Mouse (Mus musculus) cerebral cortex, adult 2 months (tissue): Measurements from ENCODE around the gene Klhdc7a.

Experiments used
- WGBS: fragments of 180-500 bp; shearing (Covaris S2); methylation state at CpG from one replicate; pipeline ENCODE4 v1.1.7; 2018; 5-methylcytosine and 5-hydroxymethylcytosine counted together

The Klhdc7a gene

GRCm38 (mm10) chr4:139967922-139968321 lies at the start of gene Klhdc7a:
TSS of gene Klhdc7a (minus strand) at chr4:139968026.
- WGBS = 76% methylated on average over 4 of the region's 4 CpGs

GRCm38 (mm10) chr4:140015916-140016315 lies 48.1 kb upstream of the Klhdc7a start:
- 71% methylated on average over 7 of the region's 7 CpGs for WGBS

DNA sequence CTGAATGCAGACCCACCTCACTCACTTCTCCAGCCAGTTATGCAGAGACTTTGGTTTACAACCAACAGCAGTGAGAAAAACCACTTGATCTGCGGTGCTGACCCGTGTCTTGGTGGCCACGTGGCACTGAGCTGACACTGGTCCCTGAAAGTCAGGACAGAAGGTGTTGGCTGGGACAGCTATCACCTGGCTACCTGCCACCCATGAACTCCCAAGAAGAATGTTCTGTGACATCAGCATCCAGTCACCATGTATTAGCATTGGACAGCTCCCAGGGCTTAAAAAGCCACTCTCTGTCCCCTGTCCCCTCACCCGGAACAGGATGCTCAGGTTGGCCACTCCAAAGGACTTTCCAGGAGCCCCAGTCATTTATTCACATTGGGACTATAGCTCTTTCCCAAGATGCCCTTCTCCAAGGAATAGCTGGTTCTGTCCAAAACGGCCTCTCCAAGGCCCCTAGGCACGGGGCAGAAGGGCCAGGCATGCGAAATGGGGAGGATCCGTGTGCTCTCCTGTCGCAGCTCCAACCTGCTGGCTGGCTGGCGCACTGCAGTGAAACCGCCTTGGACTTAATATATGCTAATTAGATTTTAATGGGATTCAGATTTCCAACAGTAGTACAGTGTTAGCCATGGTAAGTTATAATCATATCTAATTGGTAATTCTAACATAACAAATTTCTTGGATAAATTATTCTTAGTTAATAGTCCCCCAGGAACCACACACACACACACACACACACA lies 43.1 kb upstream of the Klhdc7a start:
- WGBS = 46% methylated on average over 11 of the region's 11 CpGs

DNA sequence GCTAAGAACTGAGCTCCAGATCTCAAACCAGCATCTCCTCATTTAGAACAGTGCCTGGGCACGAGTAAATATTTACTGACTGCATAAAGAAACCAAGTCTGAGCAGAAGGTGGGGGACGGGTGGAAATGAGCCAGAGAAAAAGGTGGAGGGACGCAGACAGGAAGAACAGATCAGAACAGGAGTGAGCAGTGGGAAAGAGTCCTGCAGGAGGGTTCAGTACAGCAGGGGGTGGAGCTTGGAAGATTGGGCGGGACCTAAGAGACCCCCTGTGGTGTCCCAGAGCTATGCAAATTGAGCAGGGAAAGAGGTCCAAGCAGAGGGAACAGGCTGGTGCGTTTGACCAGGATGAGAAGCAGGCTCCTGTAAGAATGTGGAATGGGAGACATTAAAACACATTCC lies 37.1 kb upstream of the Klhdc7a start:
- WGBS = 29% methylated on average over 5 of the region's 5 CpGs

GRCm38 (mm10) chr4:140004170-140004569 lies 36.3 kb upstream of the Klhdc7a start:
- 28% methylated on average over 12 of the region's 12 CpGs for WGBS

GRCm38 (mm10) chr4:140002069-140002468 lies 34.2 kb upstream of the Klhdc7a start:
- WGBS = 60% methylated on average over 12 of the region's 12 CpGs

GRCm38 (mm10) chr4:140000911-140001310 lies 33.1 kb upstream of the Klhdc7a start:
- 81% methylated on average over 5 of the region's 5 CpGs for WGBS

GRCm38 (mm10) chr4:139999033-139999432 lies 31.2 kb upstream of the Klhdc7a start:
- WGBS = 73% methylated on average over 7 of the region's 7 CpGs

DNA sequence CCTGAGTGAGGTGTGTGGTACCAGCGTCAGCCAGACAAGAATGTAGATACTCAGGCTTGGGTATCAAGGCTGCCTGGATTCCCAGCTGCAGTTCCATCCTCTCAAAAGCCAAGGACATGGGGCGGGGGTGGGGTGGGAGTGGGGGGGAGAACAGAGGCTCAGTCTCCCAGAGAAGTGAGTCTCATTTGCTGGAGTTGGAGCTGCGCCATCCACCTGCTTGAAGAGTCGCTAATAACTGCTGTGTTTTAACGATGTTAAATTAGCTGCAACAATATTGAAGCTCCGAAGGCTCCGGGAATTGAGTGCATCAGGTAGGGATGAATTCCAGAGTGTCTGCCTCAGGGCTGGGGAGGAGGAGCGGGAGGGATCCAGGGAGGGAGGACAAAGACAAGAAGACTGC lies 27.8 kb upstream of the Klhdc7a start:
- WGBS = 34% methylated on average over 8 of the region's 8 CpGs

GRCm38 (mm10) chr4:139993111-139993755 lies 25.4 kb upstream of the Klhdc7a start:
- 24% methylated on average over 11 of the region's 16 CpGs for WGBS

DNA sequence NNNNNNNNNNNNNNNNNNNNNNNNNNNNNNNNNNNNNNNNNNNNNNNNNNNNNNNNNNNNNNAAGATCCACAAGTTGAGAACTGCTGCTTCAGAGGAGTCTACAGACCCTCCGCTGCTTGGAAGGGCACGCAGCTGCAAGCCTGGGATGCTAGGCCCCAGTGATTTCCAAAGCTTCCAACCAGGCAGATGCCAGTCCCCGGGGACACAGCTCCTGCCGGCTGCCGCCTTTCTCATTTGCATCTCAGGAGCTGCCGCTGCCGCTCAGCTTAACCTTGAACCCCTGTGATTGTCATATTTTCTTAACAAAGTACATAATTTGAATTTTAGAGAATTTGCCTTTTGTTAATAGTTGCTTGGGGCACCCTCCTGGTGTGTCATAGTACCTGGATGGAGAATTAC lies 19.1 kb upstream of the Klhdc7a start:
- 73% methylated on average over 7 of the region's 7 CpGs for WGBS

DNA sequence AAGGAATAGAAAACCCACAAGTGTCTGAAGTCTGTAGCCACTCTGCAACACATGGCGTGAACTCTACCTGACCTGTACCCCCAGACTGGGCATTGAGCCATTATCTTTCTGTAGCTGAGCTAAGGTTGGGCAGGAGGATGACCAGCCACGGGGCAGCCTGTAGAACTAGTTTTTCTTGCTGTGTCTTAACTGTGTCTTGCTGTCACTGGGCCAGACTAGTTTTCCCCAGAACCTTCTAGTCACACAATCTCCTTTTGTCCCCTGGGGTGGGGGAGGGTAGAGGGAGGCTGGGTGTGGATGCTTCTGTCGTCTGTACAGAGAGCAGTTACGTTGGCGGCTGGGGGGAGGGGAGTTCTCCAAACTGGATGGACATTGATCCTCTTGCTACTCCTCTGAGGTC lies 10.9 kb upstream of the Klhdc7a start:
- WGBS = 44% methylated on average over 5 of the region's 5 CpGs

DNA sequence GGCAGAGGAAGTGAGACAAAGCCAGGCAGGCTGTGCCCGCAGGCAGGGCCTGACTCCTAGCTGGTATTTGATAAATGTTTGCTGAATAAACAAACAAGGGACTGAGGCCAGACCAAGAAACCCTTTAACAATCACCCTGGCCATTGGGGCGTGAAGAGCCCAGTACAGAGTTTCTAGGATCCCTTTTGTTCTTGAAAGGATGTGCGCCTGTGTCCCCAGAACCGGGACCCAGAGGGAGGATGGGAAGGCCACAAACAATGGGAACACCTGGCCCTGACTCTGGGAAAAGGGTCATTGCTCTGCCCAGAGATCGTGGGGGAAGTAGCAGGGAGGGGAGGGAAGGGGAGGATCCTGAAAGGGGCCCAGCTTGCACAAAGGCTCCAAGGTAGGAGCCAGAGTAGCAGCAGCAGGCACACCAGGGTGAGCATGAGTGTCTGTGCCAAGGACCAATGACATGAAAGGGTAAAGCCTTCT lies 9.5 kb upstream of the Klhdc7a start:
- 61% methylated on average over 5 of the region's 5 CpGs for WGBS

DNA sequence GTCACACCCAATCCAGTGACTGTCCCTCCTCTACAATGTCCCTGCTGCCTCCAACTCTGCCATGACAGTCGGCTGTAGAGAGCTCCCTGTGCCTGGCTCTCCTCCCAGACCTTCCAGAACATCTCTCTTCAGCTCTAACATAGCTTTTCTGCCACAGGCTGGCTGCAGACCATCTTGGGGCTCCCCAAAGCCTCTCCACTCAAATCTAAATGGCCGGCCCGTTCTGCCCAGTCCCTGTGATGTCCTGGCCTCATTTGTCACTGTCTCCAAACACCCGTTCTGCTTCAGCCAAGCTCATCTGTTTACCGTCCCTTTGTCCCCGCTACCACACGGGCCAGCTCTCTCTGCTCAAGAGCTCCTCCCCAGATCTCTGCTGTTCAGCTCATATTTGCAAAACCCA lies 6.7 kb upstream of the Klhdc7a start:
- WGBS = 57% methylated on average over 7 of the region's 7 CpGs

- 51% methylated on average over 10 of the region's 10 CpGs for WGBS
These were observed 343 bp downstream of the Klhdc7a start for GRCm38 (mm10) chr4:139967475-139967891.

DNA sequence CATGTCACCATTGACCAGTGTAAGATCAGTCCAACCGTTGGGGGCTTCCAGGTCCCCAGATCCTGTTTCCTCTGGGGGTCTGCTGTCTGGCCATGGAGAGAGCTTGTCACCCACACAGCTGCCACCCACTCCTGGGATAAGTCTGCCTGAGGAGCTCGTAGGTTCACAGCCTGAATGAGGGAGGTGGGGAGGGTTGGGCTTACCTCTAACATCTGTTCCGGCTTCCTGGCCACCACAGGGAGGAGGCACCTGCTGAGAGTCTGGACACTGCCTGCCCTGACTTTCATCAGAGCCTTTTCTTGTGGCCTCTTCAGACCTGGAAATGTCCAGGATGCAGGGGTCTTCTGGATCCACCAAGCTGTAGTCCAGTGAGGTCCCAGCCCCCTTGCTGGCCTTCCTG lies 845 bp downstream of the Klhdc7a start:
- WGBS = 66% methylated on average over 3 of the region's 3 CpGs

GRCm38 (mm10) chr4:139965596-139966185 lies 2.1 kb downstream of the Klhdc7a start:
- WGBS = 90% methylated on average over 28 of the region's 28 CpGs

DNA sequence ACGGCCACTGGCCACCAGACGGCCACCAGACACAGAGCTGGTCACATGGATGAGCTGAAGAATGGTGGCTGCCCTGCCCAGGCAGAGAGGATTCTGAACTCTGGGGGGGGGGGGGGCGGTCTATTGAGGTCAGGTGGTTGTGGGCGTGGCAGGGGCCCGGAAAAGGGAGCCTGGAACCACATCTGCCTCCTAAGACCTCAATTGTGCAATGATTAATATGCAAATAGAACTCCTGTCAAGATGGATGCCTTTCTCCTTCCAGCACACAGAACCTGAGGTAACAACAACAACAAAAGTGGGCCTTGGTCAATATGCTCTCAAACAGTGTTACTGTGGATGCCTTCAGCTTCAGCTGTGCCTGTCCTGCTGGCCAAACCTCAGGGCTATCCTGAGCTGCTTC lies 3.4 kb downstream of the Klhdc7a start:
- WGBS = 75% methylated on average over 5 of the region's 5 CpGs

DNA sequence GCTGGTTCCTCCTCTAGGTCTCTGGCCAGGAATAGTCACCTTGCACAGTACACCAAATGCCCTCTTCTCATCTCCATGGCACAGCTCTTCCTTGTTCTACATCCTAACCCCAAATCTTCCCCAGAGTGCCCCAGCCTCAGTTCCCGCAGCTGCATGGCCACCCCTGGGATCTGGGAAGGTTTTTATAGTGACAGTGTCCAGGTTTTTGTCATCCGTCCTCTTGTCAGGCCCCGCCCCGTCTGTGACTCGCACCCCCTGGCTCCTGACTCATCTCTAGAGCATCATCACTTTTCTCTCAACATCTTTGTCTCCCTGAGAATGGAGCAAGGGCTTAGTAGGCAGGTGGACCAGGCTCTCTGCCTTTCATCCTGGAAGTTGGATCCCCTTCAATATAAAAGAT lies 3.9 kb downstream of the Klhdc7a start:
- 85% methylated on average over 5 of the region's 5 CpGs for WGBS

- WGBS = 71% methylated on average over 8 of the region's 8 CpGs
These were observed 4.8 kb downstream of the Klhdc7a start for GRCm38 (mm10) chr4:139963059-139963458.

DNA sequence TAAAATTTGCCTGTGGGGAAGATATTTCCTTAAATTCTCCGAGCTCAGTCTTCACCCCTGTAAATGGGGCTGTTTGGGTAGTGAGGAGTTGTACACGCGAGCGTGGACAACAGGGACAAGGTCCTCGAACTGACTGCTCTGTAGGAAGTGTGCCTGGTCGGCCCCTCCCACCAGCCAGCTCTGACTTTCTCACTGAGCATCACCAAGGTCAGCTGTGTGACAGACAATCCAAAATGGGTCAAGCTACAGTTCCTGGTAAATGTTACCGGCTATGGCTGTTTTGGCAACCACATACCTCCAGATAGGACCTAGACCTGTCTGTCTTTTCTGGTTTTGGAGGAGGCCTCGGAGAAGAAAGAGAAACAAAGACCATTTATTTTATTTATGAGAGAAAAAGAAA lies 6.0 kb downstream of the Klhdc7a start:
- 86% methylated on average over 8 of the region's 8 CpGs for WGBS

GRCm38 (mm10) chr4:139961329-139961728 lies 6.5 kb downstream of the Klhdc7a start:
- WGBS = 88% methylated on average over 11 of the region's 11 CpGs
